Mouse (Mus musculus): Measurements from ENCODE around the gene Cacna1a. TPM values are rescaled to one million over a fixed set of nuclear protein-coding genes. Genes with fewer than 3 reads are reported as not detected.

Cacna1a gene
- polyA plus RNA-seq, 1 experiment from 2014 or later, result 6.0 TPM

DNA sequence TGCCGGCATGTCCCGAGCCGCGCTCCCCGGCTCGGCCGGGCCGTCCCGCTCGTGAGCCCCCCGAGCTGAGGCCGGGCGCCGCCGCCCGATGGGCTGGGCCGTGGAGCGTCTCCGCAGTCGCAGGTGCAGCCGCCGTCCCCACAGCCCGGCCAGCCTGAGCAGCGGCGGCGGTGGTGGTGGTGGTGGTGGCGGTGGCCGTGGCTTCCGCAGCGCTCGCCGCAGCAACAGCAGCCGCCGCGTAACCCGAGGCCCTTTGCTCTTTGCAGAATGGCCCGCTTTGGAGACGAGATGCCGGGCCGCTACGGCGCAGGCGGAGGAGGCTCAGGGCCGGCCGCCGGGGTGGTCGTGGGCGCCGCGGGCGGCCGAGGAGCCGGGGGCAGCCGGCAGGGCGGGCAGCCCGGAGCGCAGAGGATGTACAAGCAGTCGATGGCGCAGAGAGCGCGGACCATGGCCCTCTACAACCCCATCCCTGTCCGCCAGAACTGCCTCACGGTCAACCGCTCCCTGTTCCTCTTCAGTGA is 27.2 kb downstream of the Cacna1a start:
- H3K9ac ChIP-seq (replicated peaks; ENCODE audit: low read length), result peak overlapping the region; percentile 60
- H3K27ac ChIP-seq (replicated peaks; ENCODE audit: low read depth, low read length), result peak overlapping the region; percentile 47
- peaks cover 24% of the 10 kb centered on the region for H3K27me3 ChIP-seq (ENCODE audit: control insufficient read depth, insufficient read depth, low read length)
- WGBS, result under 1% methylated on average over 38 of the region's 64 CpGs
- ATAC-seq (replicated peaks; ENCODE audit: insufficient number of reproducible peaks, low FRiP score, low TSS enrichment, low read depth) (peak; percentile 64), DNase-seq (ENCODE audit: low spot score) (peak; percentile 61)
- peak overlapping the region; percentile 55 for H3K4me3 ChIP-seq (ENCODE audit: low read depth, low read length)
- H3K4me1 ChIP-seq (ENCODE audit: control insufficient read depth, insufficient read depth, low read length), result no peaks in the 10 kb centered on the region
- H3K9me3 ChIP-seq (replicated peaks; ENCODE audit: control insufficient read depth, low read length), result no peaks in the 10 kb centered on the region; the same call in 1 of the 2 replicates
- no peaks in the 10 kb centered on the region for H3K36me3 ChIP-seq (replicated peaks; ENCODE audit: control insufficient read depth, insufficient read depth, low read depth, low read length)
- H3K4me2 ChIP-seq (ENCODE audit: low read depth, low read length), result peak overlapping the region; percentile 99

DNA sequence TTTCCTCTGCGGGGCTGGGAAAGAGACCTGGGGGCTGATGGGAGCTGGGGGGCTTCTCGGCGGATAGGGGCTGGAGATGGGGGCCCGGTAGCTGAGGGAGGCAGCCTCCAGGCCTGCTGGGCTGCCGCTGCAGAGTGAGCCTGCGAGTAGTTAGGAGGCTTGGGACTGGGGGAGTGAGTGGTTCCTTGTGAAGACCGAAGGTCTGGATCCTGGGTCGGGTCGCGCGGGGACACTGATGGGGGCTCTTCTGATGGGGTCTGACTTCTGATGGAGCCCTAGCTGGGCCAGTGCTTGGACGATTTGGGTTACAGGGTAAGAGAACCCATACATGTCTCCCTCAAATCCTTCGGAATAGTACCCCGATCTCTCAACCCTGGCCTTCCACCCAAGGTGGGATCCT is 27.8 kb downstream of the Cacna1a start:
- WGBS, result 17% methylated on average over 14 of the region's 14 CpGs
- no peak overlapping the region for H3K27ac ChIP-seq (replicated peaks; ENCODE audit: low read depth, low read length)
- peaks cover 24% of the 10 kb centered on the region for H3K27me3 ChIP-seq (ENCODE audit: control insufficient read depth, insufficient read depth, low read length)
- H3K9ac ChIP-seq (replicated peaks; ENCODE audit: low read length), result peak overlapping the region; percentile 60
- H3K4me2 ChIP-seq (ENCODE audit: low read depth, low read length), result peak overlapping the region; percentile 99
- no peaks in the 10 kb centered on the region for H3K36me3 ChIP-seq (replicated peaks; ENCODE audit: control insufficient read depth, insufficient read depth, low read depth, low read length)
- no peak for ATAC-seq (replicated peaks; ENCODE audit: insufficient number of reproducible peaks, low FRiP score, low TSS enrichment, low read depth)
- peak overlapping the region; percentile 55 for H3K4me3 ChIP-seq (ENCODE audit: low read depth, low read length)
- peak; percentile 5 for DNase-seq (ENCODE audit: low spot score)
- H3K9me3 ChIP-seq (replicated peaks; ENCODE audit: control insufficient read depth, low read length), result no peaks in the 10 kb centered on the region; the same call in 1 of the 2 replicates
- H3K4me1 ChIP-seq (ENCODE audit: control insufficient read depth, insufficient read depth, low read length), result no peaks in the 10 kb centered on the region

- Histone ChIP-seq H3K27me3 (ENCODE audit: control insufficient read depth, insufficient read depth, low read length) (peaks cover 24% of the 10 kb centered on the region), H3K9ac (replicated peaks; ENCODE audit: low read length) (0 out of 2 replicates have a peak overlapping the region, but pooled peaks have one; percentile 18)
Observed at GRCm38 (mm10) chr8:84416915-84417314, 28.7 kb downstream of the Cacna1a start.

GRCm38 (mm10) chr8:84417840-84418239 is 29.6 kb downstream of the Cacna1a start:
- ATAC-seq (replicated peaks; ENCODE audit: insufficient number of reproducible peaks, low FRiP score, low TSS enrichment, low read depth) (no peak), DNase-seq (ENCODE audit: low spot score) (no peak)
- H3K27me3 ChIP-seq (ENCODE audit: control insufficient read depth, insufficient read depth, low read length), result peaks cover 24% of the 10 kb centered on the region
- H3K4me2 ChIP-seq (ENCODE audit: low read depth, low read length), result no peak overlapping the region
- no peaks in the 10 kb centered on the region for H3K36me3 ChIP-seq (replicated peaks; ENCODE audit: control insufficient read depth, insufficient read depth, low read depth, low read length)
- 43% methylated on average over 5 of the region's 5 CpGs for WGBS
- no peaks in the 10 kb centered on the region; the same call in 1 of the 2 replicates for H3K9me3 ChIP-seq (replicated peaks; ENCODE audit: control insufficient read depth, low read length)
- H3K4me3 ChIP-seq (ENCODE audit: low read depth, low read length), result no peak overlapping the region
- H3K4me1 ChIP-seq (ENCODE audit: control insufficient read depth, insufficient read depth, low read length), result no peaks in the 10 kb centered on the region
- no peak overlapping the region for H3K27ac ChIP-seq (replicated peaks; ENCODE audit: low read depth, low read length)
- H3K9ac ChIP-seq (replicated peaks; ENCODE audit: low read length), result no peak overlapping the region

More at GRCm38 (mm10) chr8:84416915-84417314, 28.7 kb downstream of the Cacna1a start:
- Histone ChIP-seq H3K27ac (replicated peaks; ENCODE audit: low read depth, low read length) (no peak overlapping the region), H3K4me1 (ENCODE audit: control insufficient read depth, insufficient read depth, low read length) (no peaks in the 10 kb centered on the region), H3K4me3 (ENCODE audit: low read depth, low read length) (no peak overlapping the region), H3K4me2 (ENCODE audit: low read depth, low read length) (no peak overlapping the region), H3K36me3 (replicated peaks; ENCODE audit: control insufficient read depth, insufficient read depth, low read depth, low read length) (no peaks in the 10 kb centered on the region), H3K9me3 (replicated peaks; ENCODE audit: control insufficient read depth, low read length) (no peaks in the 10 kb centered on the region; the same call in 1 of the 2 replicates)
- 82% methylated on average over 6 of the region's 6 CpGs for WGBS
- no peak for DNase-seq (ENCODE audit: low spot score)
- no peak for ATAC-seq (replicated peaks; ENCODE audit: insufficient number of reproducible peaks, low FRiP score, low TSS enrichment, low read depth)

DNA sequence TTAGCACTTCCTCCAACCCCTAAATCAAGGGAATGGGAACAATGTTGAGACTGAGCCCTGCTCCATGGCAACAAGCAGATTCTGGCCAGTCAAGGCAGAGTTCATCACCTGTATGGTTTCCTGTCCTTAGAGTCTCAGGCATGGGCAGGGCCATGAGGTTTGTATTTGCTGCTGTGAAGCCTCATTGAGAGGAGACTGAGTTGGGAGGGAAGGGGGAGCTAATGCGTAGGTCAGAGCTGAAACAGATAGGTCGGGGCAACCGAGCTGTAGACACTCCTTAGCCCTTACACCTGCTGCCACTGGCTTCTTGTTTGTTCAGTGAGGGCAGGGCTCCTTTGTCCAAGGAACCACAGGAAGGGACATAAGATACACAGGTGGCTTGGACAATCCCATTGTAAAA is 36.2 kb downstream of the Cacna1a start:
- H3K4me1 ChIP-seq (ENCODE audit: control insufficient read depth, insufficient read depth, low read length), result no peaks in the 10 kb centered on the region
- DNase-seq (ENCODE audit: low spot score) (no peak), ATAC-seq (replicated peaks; ENCODE audit: insufficient number of reproducible peaks, low FRiP score, low TSS enrichment, low read depth) (no peak)
- H3K27me3 ChIP-seq (ENCODE audit: control insufficient read depth, insufficient read depth, low read length), result no peaks in the 10 kb centered on the region
- H3K27ac ChIP-seq (replicated peaks; ENCODE audit: low read depth, low read length), result no peak overlapping the region
- no peak overlapping the region for H3K4me2 ChIP-seq (ENCODE audit: low read depth, low read length)
- no peak overlapping the region for H3K4me3 ChIP-seq (ENCODE audit: low read depth, low read length)
- no peaks in the 10 kb centered on the region for H3K36me3 ChIP-seq (replicated peaks; ENCODE audit: control insufficient read depth, insufficient read depth, low read depth, low read length)
- no peak overlapping the region for H3K9ac ChIP-seq (replicated peaks; ENCODE audit: low read length)
- no peaks in the 10 kb centered on the region for H3K9me3 ChIP-seq (replicated peaks; ENCODE audit: control insufficient read depth, low read length)
- 72% methylated on average over 3 of the region's 3 CpGs for WGBS

- Histone ChIP-seq H3K4me1 (ENCODE audit: control insufficient read depth, insufficient read depth, low read length) (no peaks in the 10 kb centered on the region), H3K9ac (replicated peaks; ENCODE audit: low read length) (no peak overlapping the region), H3K27ac (replicated peaks; ENCODE audit: low read depth, low read length) (no peak overlapping the region), H3K9me3 (replicated peaks; ENCODE audit: control insufficient read depth, low read length) (no peaks in the 10 kb centered on the region), H3K27me3 (ENCODE audit: control insufficient read depth, insufficient read depth, low read length) (no peaks in the 10 kb centered on the region), H3K36me3 (replicated peaks; ENCODE audit: control insufficient read depth, insufficient read depth, low read depth, low read length) (no peaks in the 10 kb centered on the region), H3K4me3 (ENCODE audit: low read depth, low read length) (no peak overlapping the region), H3K4me2 (ENCODE audit: low read depth, low read length) (no peak overlapping the region)
- no peak for DNase-seq (ENCODE audit: low spot score)
- no peak for ATAC-seq (replicated peaks; ENCODE audit: insufficient number of reproducible peaks, low FRiP score, low TSS enrichment, low read depth)
- WGBS, result 88% methylated on average over 7 of the region's 7 CpGs
Observed at GRCm38 (mm10) chr8:84426087-84426486, 37.8 kb downstream of the Cacna1a start.

- Histone ChIP-seq H3K27ac (replicated peaks; ENCODE audit: low read depth, low read length) (no peak overlapping the region), H3K27me3 (ENCODE audit: control insufficient read depth, insufficient read depth, low read length) (no peaks in the 10 kb centered on the region), H3K4me1 (ENCODE audit: control insufficient read depth, insufficient read depth, low read length) (no peaks in the 10 kb centered on the region), H3K36me3 (replicated peaks; ENCODE audit: control insufficient read depth, insufficient read depth, low read depth, low read length) (no peaks in the 10 kb centered on the region), H3K4me3 (ENCODE audit: low read depth, low read length) (no peak overlapping the region), H3K9ac (replicated peaks; ENCODE audit: low read length) (no peak overlapping the region), H3K4me2 (ENCODE audit: low read depth, low read length) (no peak overlapping the region), H3K9me3 (replicated peaks; ENCODE audit: control insufficient read depth, low read length) (no peaks in the 10 kb centered on the region)
- ATAC-seq (replicated peaks; ENCODE audit: insufficient number of reproducible peaks, low FRiP score, low TSS enrichment, low read depth), result no peak
- WGBS, result 86% methylated on average over 8 of the region's 8 CpGs
- no peak for DNase-seq (ENCODE audit: low spot score)
Observed at GRCm38 (mm10) chr8:84426582-84426981, 38.3 kb downstream of the Cacna1a start.

- H3K4me2 ChIP-seq (ENCODE audit: low read depth, low read length), result no peak overlapping the region
- H3K4me1 ChIP-seq (ENCODE audit: control insufficient read depth, insufficient read depth, low read length), result no peaks in the 10 kb centered on the region
- WGBS, result 84% methylated on average over 5 of the region's 5 CpGs
- no peak overlapping the region for H3K9ac ChIP-seq (replicated peaks; ENCODE audit: low read length)
- H3K4me3 ChIP-seq (ENCODE audit: low read depth, low read length), result no peak overlapping the region
- no peaks in the 10 kb centered on the region for H3K36me3 ChIP-seq (replicated peaks; ENCODE audit: control insufficient read depth, insufficient read depth, low read depth, low read length)
- ATAC-seq (replicated peaks; ENCODE audit: insufficient number of reproducible peaks, low FRiP score, low TSS enrichment, low read depth) (no peak), DNase-seq (ENCODE audit: low spot score) (no peak)
- H3K27me3 ChIP-seq (ENCODE audit: control insufficient read depth, insufficient read depth, low read length), result no peaks in the 10 kb centered on the region
- no peak overlapping the region for H3K27ac ChIP-seq (replicated peaks; ENCODE audit: low read depth, low read length)
- H3K9me3 ChIP-seq (replicated peaks; ENCODE audit: control insufficient read depth, low read length), result no peaks in the 10 kb centered on the region
Observed at GRCm38 (mm10) chr8:84428034-84428433, 39.8 kb downstream of the Cacna1a start.
